Mouse (Mus musculus) stomach, embryonic 16.5 days (tissue): ENCODE measurements around the gene Fam92b. TPM values are rescaled to one million over a fixed set of nuclear protein-coding genes. Genes with fewer than 3 reads are reported as not detected.

ENCODE experiments used
- ATAC-seq: fragments of 200-750 bp; cut with Nextera tagmentation; 2 replicates; pipeline ENCODE4 v1.8.0; 2017; ENCODE audit warnings: moderate number of reproducible peaks, moderate TSS enrichment; ENCODE audit not compliant: insufficient read depth, low FRiP score
- H3K27ac ChIP-seq: fragments of 300-500 bp; sonication (generic); 2 replicates; pipeline ENCODE4 v1.5.1; 2014; ENCODE audit warnings: low read length
- H3K27me3 ChIP-seq: fragments of 300-500 bp; sonication (generic); 2 replicates; pipeline ENCODE4 v1.6.1; 2014; ENCODE audit warnings: low read length, control low read depth, mixed read lengths; ENCODE audit not compliant: control insufficient read depth, insufficient read depth
- H3K36me3 ChIP-seq: fragments of 300-500 bp; sonication (generic); 2 replicates; pipeline ENCODE4 v1.6.1; 2014; ENCODE audit warnings: low read length; ENCODE audit not compliant: control insufficient read depth, insufficient read depth
- H3K4me1 ChIP-seq: fragments of 300-500 bp; sonication (generic); 2 replicates; pipeline ENCODE4 v1.6.1; 2014; ENCODE audit warnings: low read length, control low read depth, mixed read lengths; ENCODE audit not compliant: control insufficient read depth, insufficient read depth
- H3K4me2 ChIP-seq: fragments of 300-500 bp; sonication (generic); 2 replicates; pipeline ENCODE4 v1.6.1; 2014; ENCODE audit warnings: low read depth, low read length, mixed read lengths
- H3K4me3 ChIP-seq: fragments of 300-500 bp; sonication (generic); replicated peaks from 2 replicates; pipeline ENCODE4 v1.5.1; 2014; ENCODE audit warnings: mild to moderate bottlenecking, low read length
- H3K9ac ChIP-seq: fragments of 300-500 bp; sonication (generic); 2 replicates; pipeline ENCODE4 v1.6.1; 2014; ENCODE audit warnings: low read length
- H3K9me3 ChIP-seq: fragments of 300-500 bp; sonication (generic); replicated peaks from 2 replicates; pipeline ENCODE4 v1.6.1; 2016; ENCODE audit warnings: low read length, control low read depth; ENCODE audit not compliant: control insufficient read depth
- WGBS: fragments of 180-500 bp; shearing (Covaris S2); extraction: QIAGEN DNeasy Blood & Tissue Kit; methylation state at CpG from one replicate; pipeline ENCODE4 v1.1.7; 2014; 5-methylcytosine and 5-hydroxymethylcytosine counted together
- polyA plus RNA-seq: library from polyadenylated mRNA; unstranded; fragments of >200 nt; fragmentation: Nextera tagmentation; extraction: Ambion mirVana; gene quantifications from 2 replicates; pipeline ENCODE4 v1.2.1, GENCODE M21; 2015

Gene Fam92b
- polyA plus RNA-seq, 1 experiment from 2014 or later: 0.72 TPM

- 20% methylated on average over 9 of the region's 9 CpGs for WGBS
These were observed 7.1 kb upstream of the Fam92b start for GRCm38 (mm10) chr8:120184366-120184765.

GRCm38 (mm10) chr8:120181861-120182414 lies 4.7 kb upstream of the Fam92b start:
- no peaks in the 10 kb centered on the region for H3K27me3 ChIP-seq
- WGBS: 80% methylated on average over 4 of the region's 4 CpGs
- no peak for ATAC-seq
- no peak overlapping the region for H3K4me2 ChIP-seq
- H3K4me1 ChIP-seq: peaks cover 49% of the 10 kb centered on the region
- H3K27ac ChIP-seq: no peak overlapping the region
- no peak overlapping the region for H3K9ac ChIP-seq
- H3K36me3 ChIP-seq: no peaks in the 10 kb centered on the region
- H3K4me3 ChIP-seq: no peak overlapping the region
- no peaks in the 10 kb centered on the region for H3K9me3 ChIP-seq

More at GRCm38 (mm10) chr8:120184366-120184765, 7.1 kb upstream of the Fam92b start:
- peak; percentile 61 for ATAC-seq
- H3K4me1 ChIP-seq: peaks cover 38% of the 10 kb centered on the region
- peak overlapping the region; percentile 86 for H3K27ac ChIP-seq
- H3K27me3 ChIP-seq: no peaks in the 10 kb centered on the region
- no peak overlapping the region for H3K4me3 ChIP-seq
- no peak overlapping the region for H3K9ac ChIP-seq
- H3K9me3 ChIP-seq: no peaks in the 10 kb centered on the region
- no peak overlapping the region for H3K4me2 ChIP-seq
- no peaks in the 10 kb centered on the region for H3K36me3 ChIP-seq

- no peaks in the 10 kb centered on the region for H3K9me3 ChIP-seq
- H3K4me3 ChIP-seq: no peak overlapping the region
- no peak for ATAC-seq
- peaks cover 46% of the 10 kb centered on the region for H3K4me1 ChIP-seq
- no peak overlapping the region for H3K9ac ChIP-seq
- 82% methylated on average over 5 of the region's 5 CpGs for WGBS
- no peak overlapping the region for H3K4me2 ChIP-seq
- no peaks in the 10 kb centered on the region for H3K27me3 ChIP-seq
- H3K36me3 ChIP-seq: no peaks in the 10 kb centered on the region
- H3K27ac ChIP-seq: no peak overlapping the region
These were observed 4.0 kb upstream of the Fam92b start for GRCm38 (mm10) chr8:120181274-120181673.

- Histone ChIP-seq H3K9ac (peak overlapping the region; percentile 26), H3K4me3 (no peak overlapping the region), H3K4me1 (peaks cover 39% of the 10 kb centered on the region), H3K27ac (peak overlapping the region; percentile 33; the same call in 1 of the 2 replicates), H3K36me3 (no peaks in the 10 kb centered on the region), H3K27me3 (no peaks in the 10 kb centered on the region), H3K4me2 (no peak overlapping the region), H3K9me3 (no peaks in the 10 kb centered on the region)
- ATAC-seq: no peak
- 37% methylated on average over 7 of the region's 7 CpGs for WGBS
These were observed 3.2 kb upstream of the Fam92b start for GRCm38 (mm10) chr8:120180445-120180970.

GRCm38 (mm10) chr8:120179027-120179431 lies 1.8 kb upstream of the Fam92b start:
- Histone ChIP-seq H3K27me3 (no peaks in the 10 kb centered on the region), H3K9me3 (no peaks in the 10 kb centered on the region), H3K4me3 (peak overlapping the region; percentile 35), H3K4me2 (peak overlapping the region; percentile 59), H3K36me3 (no peaks in the 10 kb centered on the region), H3K9ac (no peak overlapping the region), H3K4me1 (peaks cover 25% of the 10 kb centered on the region), H3K27ac (no peak overlapping the region)
- ATAC-seq: peak; percentile 61
- 2% methylated on average over 10 of the region's 10 CpGs for WGBS

- no peaks in the 10 kb centered on the region for H3K36me3 ChIP-seq
- H3K9me3 ChIP-seq: no peaks in the 10 kb centered on the region
- ATAC-seq: no peak
- no peaks in the 10 kb centered on the region for H3K27me3 ChIP-seq
- no peak overlapping the region for H3K27ac ChIP-seq
- H3K4me3 ChIP-seq: no peak overlapping the region
- peaks cover 22% of the 10 kb centered on the region for H3K4me1 ChIP-seq
- peak overlapping the region; percentile 43; the same call in 1 of the 2 replicates for H3K4me2 ChIP-seq
- peak overlapping the region; percentile 29; the same call in 1 of the 2 replicates for H3K9ac ChIP-seq
- WGBS: 12% methylated on average over 10 of the region's 10 CpGs
These were observed 853 bp upstream of the Fam92b start for GRCm38 (mm10) chr8:120178124-120178514.

GRCm38 (mm10) chr8:120176605-120177004 lies 661 bp downstream of the Fam92b start:
- H3K4me2 ChIP-seq: no peak overlapping the region

GRCm38 (mm10) chr8:120174606-120175005 lies 2.7 kb downstream of the Fam92b start:
- Histone ChIP-seq H3K4me2 (no peak overlapping the region), H3K27ac (no peak overlapping the region), H3K4me3 (no peak overlapping the region), H3K4me1 (peaks cover 22% of the 10 kb centered on the region), H3K27me3 (no peaks in the 10 kb centered on the region), H3K9me3 (no peaks in the 10 kb centered on the region), H3K36me3 (no peaks in the 10 kb centered on the region), H3K9ac (no peak overlapping the region)
- ATAC-seq: no peak
- 51% methylated on average over 18 of the region's 18 CpGs for WGBS

More at GRCm38 (mm10) chr8:120176605-120177004, 661 bp downstream of the Fam92b start:
- H3K9ac ChIP-seq: no peak overlapping the region
- H3K4me1 ChIP-seq: peaks cover 22% of the 10 kb centered on the region
- H3K9me3 ChIP-seq: no peaks in the 10 kb centered on the region
- H3K27me3 ChIP-seq: no peaks in the 10 kb centered on the region
- H3K36me3 ChIP-seq: no peaks in the 10 kb centered on the region
- ATAC-seq: no peak
- 49% methylated on average over 4 of the region's 4 CpGs for WGBS
- H3K4me3 ChIP-seq: no peak overlapping the region
- no peak overlapping the region for H3K27ac ChIP-seq

- H3K36me3 ChIP-seq: no peaks in the 10 kb centered on the region
- H3K4me1 ChIP-seq: peaks cover 17% of the 10 kb centered on the region
- ATAC-seq: no peak
- WGBS: 74% methylated on average over 1 of the region's 1 CpGs
- H3K27ac ChIP-seq: no peak overlapping the region
- no peak overlapping the region for H3K9ac ChIP-seq
- H3K9me3 ChIP-seq: no peaks in the 10 kb centered on the region
- no peak overlapping the region for H3K4me3 ChIP-seq
- H3K4me2 ChIP-seq: no peak overlapping the region
- no peaks in the 10 kb centered on the region for H3K27me3 ChIP-seq
These were observed 4.1 kb downstream of the Fam92b start for GRCm38 (mm10) chr8:120173195-120173594.
